Mouse (Mus musculus): ENCODE data around the gene Ppp1r27.

- TF ChIP-seq MAX (IDR thresholded peaks at IDR 0.05) = no peak
- TF ChIP-seq CTCF (IDR thresholded peaks at IDR 0.05; ENCODE audit: control insufficient read depth, insufficient read depth, insufficient read length) = no peak
- no peak for TF ChIP-seq MYOG (IDR thresholded peaks at IDR 0.05; ENCODE audit: control insufficient read depth, extremely low read depth, insufficient read length)
- no peak for TF ChIP-seq MYOD1 (IDR thresholded peaks at IDR 0.05; ENCODE audit: control insufficient read depth, insufficient read length, low read depth)
- no peak for TF ChIP-seq FOSL1 (IDR thresholded peaks at IDR 0.05; ENCODE audit: insufficient read depth, low read length, poor library complexity, severe bottlenecking)
- TF ChIP-seq USF1 (IDR thresholded peaks at IDR 0.05; ENCODE audit: low read depth) = no peak
Observed at GRCm38 (mm10) chr11:120597240-120598235, 46.6 kb upstream of the Ppp1r27 start.

Data from C2C12 (cell line).